Mouse (Mus musculus) cerebellum, adult 2 months (tissue): ENCODE results near the gene Cited4. TPM values are rescaled to one million over a fixed set of nuclear protein-coding genes. Genes with fewer than 3 reads are reported as not detected.
A peak's percentile ranks its signal among the peaks of the same experiment; 100 is the strongest.

Source experiments
- DNase-seq, 2 experiments: peaks; one replicate each; pipeline ENCODE4 v3.0.0; 2021
- H3K27ac ChIP-seq: fragments of 200-500 bp; 2 replicates; pipeline ENCODE4 v1.5.1; 2012; ENCODE audit warnings: low read length, control low read depth, inconsistent platforms; ENCODE audit not compliant: insufficient read depth
- H3K27me3 ChIP-seq: fragments of 200-500 bp; 2 replicates; pipeline ENCODE4 v1.6.1; 2012; ENCODE audit warnings: inconsistent platforms, mild to moderate bottlenecking, low read length, moderate library complexity; ENCODE audit not compliant: control insufficient read depth, insufficient read depth
- H3K4me1 ChIP-seq: fragments of 200-500 bp; 2 replicates; pipeline ENCODE4 v1.6.1; 2011; ENCODE audit warnings: low read length; ENCODE audit not compliant: control insufficient read depth, insufficient read depth
- H3K4me3 ChIP-seq: fragments of 200-500 bp; replicated peaks from 2 replicates; pipeline ENCODE3; 2011; ENCODE audit warnings: mild to moderate bottlenecking, low read depth, low read length, control low read depth; ENCODE audit not compliant: insufficient read depth
- CTCF ChIP-seq: fragments of 200-500 bp; IDR thresholded peaks from 2 replicates; pipeline ENCODE4 v1.5.1; 2011; ENCODE audit warnings: low read depth, mild to moderate bottlenecking, control low read depth, low read length, moderate library complexity, borderline replicate concordance; ENCODE audit not compliant: insufficient read depth
- POLR2A ChIP-seq: fragments of 200-500 bp; IDR thresholded peaks from 2 replicates; pipeline ENCODE4 v1.6.1; 2011; ENCODE audit warnings: low read length, control low read depth, borderline replicate concordance; ENCODE audit not compliant: insufficient read depth
- WGBS: fragments of 180-500 bp; shearing (Covaris S2); methylation state at CpG from one replicate; pipeline ENCODE4 v1.1.7; 2018; 5-methylcytosine and 5-hydroxymethylcytosine counted together
- polyA plus RNA-seq: library from polyadenylated mRNA; depleted of rRNA; stranded (reverse); fragments of >200 nt; gene quantifications from 2 replicates; pipeline ENCODE4 v1.2.3, GENCODE M21; 2012

Gene Cited4
- polyA plus RNA-seq, 1 experiment: 9.3 TPM

GRCm38 (mm10) chr4:120667555-120667954 lies 1.2 kb downstream of the Cited4 start:
- no peak for DNase-seq
- Histone ChIP-seq H3K27me3 (no peaks in the 10 kb centered on the region), H3K4me1 (peaks cover 5% of the 10 kb centered on the region; the same call in 1 of the 2 replicates), H3K27ac (peak overlapping the region; percentile 73), H3K4me3 (peak overlapping the region; percentile 73)
- TF ChIP-seq CTCF: no peak
- WGBS: 30% methylated on average over 10 of the region's 10 CpGs

DNA sequence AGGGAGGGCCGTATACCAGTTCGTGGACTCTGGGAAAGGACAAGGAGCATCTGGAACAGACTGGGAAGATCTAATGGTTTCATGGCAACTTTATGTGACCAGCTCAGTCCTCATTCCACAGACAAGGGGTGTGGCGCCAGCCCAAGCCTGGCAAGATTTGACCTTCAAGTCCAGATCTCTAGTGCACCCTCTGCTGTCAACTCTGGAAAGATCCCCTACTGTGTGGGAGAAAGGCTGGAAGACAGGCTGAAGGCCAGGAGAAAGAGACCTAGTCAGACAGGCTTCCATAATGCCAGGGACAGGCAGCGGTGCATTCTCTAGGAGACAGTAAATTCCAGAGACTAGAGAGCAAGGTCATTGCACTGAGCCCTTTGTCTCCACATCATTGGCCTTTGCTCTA lies 2.2 kb downstream of the Cited4 start:
- 96% methylated on average over 4 of the region's 4 CpGs for WGBS
- TF ChIP-seq CTCF: no peak
- H3K4me1 ChIP-seq: peaks cover 5% of the 10 kb centered on the region; the same call in 1 of the 2 replicates

GRCm38 (mm10) chr4:120669585-120669984 lies 3.2 kb downstream of the Cited4 start:
- DNase-seq: no peak
- peaks cover 5% of the 10 kb centered on the region; the same call in 1 of the 2 replicates for H3K4me1 ChIP-seq
- H3K27me3 ChIP-seq: no peaks in the 10 kb centered on the region
- no peak overlapping the region for H3K4me3 ChIP-seq
- no peak overlapping the region for H3K27ac ChIP-seq
- TF ChIP-seq CTCF: no peak
- TF ChIP-seq POLR2A: no peak
- 87% methylated on average over 5 of the region's 5 CpGs for WGBS

More for the DNA sequence above, 2.2 kb downstream of the Cited4 start:
- no peaks in the 10 kb centered on the region for H3K27me3 ChIP-seq
- no peak overlapping the region for H3K27ac ChIP-seq
- peak; percentile 35 to 39 for DNase-seq
- H3K4me3 ChIP-seq: no peak overlapping the region

GRCm38 (mm10) chr4:120671046-120671445 lies 4.7 kb downstream of the Cited4 start:
- H3K4me3 ChIP-seq: no peak overlapping the region
- DNase-seq: no peak
- no peak for TF ChIP-seq CTCF
- TF ChIP-seq POLR2A: no peak
- peaks cover 5% of the 10 kb centered on the region; the same call in 1 of the 2 replicates for H3K4me1 ChIP-seq
- H3K27me3 ChIP-seq: no peaks in the 10 kb centered on the region
- H3K27ac ChIP-seq: no peak overlapping the region
- WGBS: 56% methylated on average over 12 of the region's 12 CpGs

DNA sequence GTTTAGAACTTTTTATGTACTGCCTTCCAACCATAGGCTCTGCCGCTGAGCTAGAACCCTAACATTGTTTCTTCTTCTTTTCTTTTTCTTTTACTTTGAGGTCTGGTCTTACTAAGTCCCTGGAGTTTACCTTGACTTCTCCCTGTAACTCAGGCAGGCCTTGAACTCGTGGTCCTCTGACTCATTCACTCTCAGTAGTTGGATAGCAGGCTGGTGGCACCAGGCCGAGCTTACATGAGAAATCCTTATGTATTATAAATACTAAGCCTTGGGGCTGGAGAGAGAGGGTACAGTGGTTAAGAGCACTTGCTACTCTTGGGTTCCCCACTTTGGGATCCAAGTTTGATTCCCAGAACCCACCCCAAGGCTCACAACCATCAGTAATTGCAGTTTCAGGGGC lies 7.2 kb downstream of the Cited4 start:
- H3K27me3 ChIP-seq: no peaks in the 10 kb centered on the region
- H3K4me3 ChIP-seq: no peak overlapping the region
- H3K4me1 ChIP-seq: peaks cover 2% of the 10 kb centered on the region; the same call in 1 of the 2 replicates

GRCm38 (mm10) chr4:120674775-120675451 lies 8.5 kb downstream of the Cited4 start:
- H3K4me3 ChIP-seq: no peak overlapping the region
- no peak for DNase-seq
- no peak overlapping the region for H3K27ac ChIP-seq
- 90% methylated on average over 8 of the region's 8 CpGs for WGBS
- no peaks in the 10 kb centered on the region for H3K4me1 ChIP-seq
- no peaks in the 10 kb centered on the region for H3K27me3 ChIP-seq
- TF ChIP-seq CTCF (no peak), POLR2A (no peak)

More for the DNA sequence above, 7.2 kb downstream of the Cited4 start:
- DNase-seq: no peak
- TF ChIP-seq CTCF (no peak), POLR2A (no peak)
- WGBS: 91% methylated on average over 3 of the region's 3 CpGs
- no peak overlapping the region for H3K27ac ChIP-seq

- Histone ChIP-seq H3K4me3 (no peak overlapping the region), H3K27ac (no peak overlapping the region), H3K27me3 (no peaks in the 10 kb centered on the region), H3K4me1 (no peaks in the 10 kb centered on the region)
- DNase-seq: no peak
- 82% methylated on average over 2 of the region's 2 CpGs for WGBS
- TF ChIP-seq CTCF (no peak), POLR2A (no peak)
Observed at GRCm38 (mm10) chr4:120675640-120676039, 9.3 kb downstream of the Cited4 start.

GRCm38 (mm10) chr4:120680953-120681352 lies 14.6 kb downstream of the Cited4 start:
- Histone ChIP-seq H3K27ac (no peak overlapping the region), H3K4me3 (no peak overlapping the region), H3K4me1 (no peaks in the 10 kb centered on the region), H3K27me3 (no peaks in the 10 kb centered on the region)
- TF ChIP-seq CTCF: peak; percentile 81
- TF ChIP-seq POLR2A: no peak
- DNase-seq: peak; percentile 39 to 59
- WGBS: 47% methylated on average over 7 of the region's 7 CpGs
